Mouse (Mus musculus): Measurements from ENCODE around the gene Phb. TPM values are rescaled to one million over a fixed set of nuclear protein-coding genes. Genes with fewer than 3 reads are reported as not detected.

The Phb gene
- polyA plus RNA-seq, 1 experiment from 2014 or later: 182 TPM

GRCm38 (mm10) chr11:95713811-95714241, 47.1 kb downstream of the Phb start:
- no peak for ATAC-seq
- under 1% methylated on average over 13 of the region's 13 CpGs for WGBS
- H3K4me1 ChIP-seq (replicated peaks; ENCODE audit: control insufficient read depth, insufficient read depth, low read length): peaks cover 26% of the 10 kb centered on the region

DNA sequence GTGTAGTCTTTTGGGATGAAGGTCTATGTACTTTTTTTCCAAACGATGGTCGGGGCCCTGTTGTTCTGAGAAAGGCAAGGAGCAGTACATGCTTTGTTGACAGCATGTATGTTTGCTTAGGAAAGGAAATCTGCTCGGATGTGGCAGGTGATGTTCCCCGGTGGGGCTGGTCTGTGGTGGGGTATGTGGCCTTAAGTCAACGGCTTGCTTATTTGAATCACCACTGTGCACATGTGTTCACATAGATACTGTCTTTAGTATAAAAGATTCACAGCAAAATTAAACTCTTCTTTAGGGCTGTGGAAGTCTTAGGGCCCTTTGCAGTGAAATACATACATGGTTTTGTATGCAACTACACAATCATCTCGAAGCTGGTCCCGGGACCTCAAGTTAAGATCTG, 47.7 kb downstream of the Phb start:
- Histone ChIP-seq H3K27ac (ENCODE audit: low read length) (no peak overlapping the region), H3K9ac (replicated peaks; ENCODE audit: low read depth, low read length) (peak overlapping the region; percentile 96), H3K27me3 (replicated peaks; ENCODE audit: control insufficient read depth, insufficient read depth, low read length) (no peaks in the 10 kb centered on the region), H3K9me3 (ENCODE audit: control insufficient read depth, low read length) (no peaks in the 10 kb centered on the region), H3K4me2 (ENCODE audit: low read length) (peak overlapping the region; percentile 95), H3K4me3 (replicated peaks; ENCODE audit: low read length) (peak overlapping the region; percentile 91), H3K36me3 (ENCODE audit: control insufficient read depth, insufficient read depth) (no peaks in the 10 kb centered on the region), H3K4me1 (replicated peaks; ENCODE audit: control insufficient read depth, insufficient read depth, low read length) (peaks cover 26% of the 10 kb centered on the region)
- no peak for ATAC-seq
- 36% methylated on average over 7 of the region's 7 CpGs for WGBS

More at GRCm38 (mm10) chr11:95713811-95714241, 47.1 kb downstream of the Phb start:
- Histone ChIP-seq H3K4me2 (ENCODE audit: low read length) (peak overlapping the region; percentile 95), H3K27ac (ENCODE audit: low read length) (peak overlapping the region; percentile 95), H3K9me3 (ENCODE audit: control insufficient read depth, low read length) (no peaks in the 10 kb centered on the region), H3K4me3 (replicated peaks; ENCODE audit: low read length) (peak overlapping the region; percentile 91), H3K27me3 (replicated peaks; ENCODE audit: control insufficient read depth, insufficient read depth, low read length) (no peaks in the 10 kb centered on the region), H3K36me3 (ENCODE audit: control insufficient read depth, insufficient read depth) (no peaks in the 10 kb centered on the region), H3K9ac (replicated peaks; ENCODE audit: low read depth, low read length) (peak overlapping the region; percentile 96)

- Histone ChIP-seq H3K4me3 (replicated peaks; ENCODE audit: low read length) (no peak overlapping the region), H3K4me1 (replicated peaks; ENCODE audit: control insufficient read depth, insufficient read depth, low read length) (peaks cover 26% of the 10 kb centered on the region), H3K36me3 (ENCODE audit: control insufficient read depth, insufficient read depth) (no peaks in the 10 kb centered on the region), H3K27ac (ENCODE audit: low read length) (no peak overlapping the region), H3K9ac (replicated peaks; ENCODE audit: low read depth, low read length) (no peak overlapping the region), H3K4me2 (ENCODE audit: low read length) (no peak overlapping the region), H3K9me3 (ENCODE audit: control insufficient read depth, low read length) (no peaks in the 10 kb centered on the region), H3K27me3 (replicated peaks; ENCODE audit: control insufficient read depth, insufficient read depth, low read length) (no peaks in the 10 kb centered on the region)
- no peak for ATAC-seq
- 42% methylated on average over 8 of the region's 8 CpGs for WGBS
Measured at GRCm38 (mm10) chr11:95716136-95716535, 49.4 kb downstream of the Phb start.

- H3K9me3 ChIP-seq (ENCODE audit: control insufficient read depth, low read length): no peaks in the 10 kb centered on the region
- peaks cover 20% of the 10 kb centered on the region for H3K4me1 ChIP-seq (replicated peaks; ENCODE audit: control insufficient read depth, insufficient read depth, low read length)
- no peaks in the 10 kb centered on the region for H3K27me3 ChIP-seq (replicated peaks; ENCODE audit: control insufficient read depth, insufficient read depth, low read length)
- H3K4me3 ChIP-seq (replicated peaks; ENCODE audit: low read length): no peak overlapping the region
- 91% methylated on average over 3 of the region's 3 CpGs for WGBS
- no peak overlapping the region for H3K27ac ChIP-seq (ENCODE audit: low read length)
- no peak overlapping the region for H3K4me2 ChIP-seq (ENCODE audit: low read length)
- no peaks in the 10 kb centered on the region for H3K36me3 ChIP-seq (ENCODE audit: control insufficient read depth, insufficient read depth)
- H3K9ac ChIP-seq (replicated peaks; ENCODE audit: low read depth, low read length): no peak overlapping the region
- ATAC-seq: no peak
Measured at GRCm38 (mm10) chr11:95719356-95719755, 52.6 kb downstream of the Phb start.

DNA sequence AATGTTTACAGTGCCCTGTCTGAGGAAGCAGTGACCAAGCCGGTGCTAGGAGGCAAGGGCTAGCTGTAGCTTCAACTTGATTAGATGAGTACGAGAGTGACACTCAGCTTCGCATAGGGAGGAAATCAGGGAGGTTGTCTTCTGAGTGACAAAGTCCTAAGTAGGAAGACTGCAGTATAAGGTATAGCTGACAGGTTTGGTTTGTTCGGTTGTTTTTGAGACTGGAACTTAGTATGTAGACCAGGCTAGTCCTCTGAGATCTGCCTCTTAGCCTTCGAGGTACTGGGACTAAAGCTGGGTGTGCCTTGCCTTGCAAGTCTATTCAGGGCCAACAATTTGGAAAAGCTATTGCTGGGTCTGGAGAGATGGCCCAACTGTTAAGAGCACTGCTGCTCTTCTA, 56.5 kb downstream of the Phb start, which contains the start of gene B130006D01Rik:
Gene B130006D01Rik (plus strand): TSS at position 301 of the 400 bp plus-strand sequence.
- no peak within 1 kb of the TSS for H3K9ac ChIP-seq (replicated peaks; ENCODE audit: low read depth, low read length)
- no peak for ATAC-seq
- no peaks in the 10 kb centered on the region for H3K9me3 ChIP-seq (ENCODE audit: control insufficient read depth, low read length)
- no peaks in the 10 kb centered on the region for H3K27me3 ChIP-seq (replicated peaks; ENCODE audit: control insufficient read depth, insufficient read depth, low read length)
- H3K4me3 ChIP-seq (replicated peaks; ENCODE audit: low read length): no peak within 1 kb of the TSS
- no peaks in the 10 kb centered on the region for H3K4me1 ChIP-seq (replicated peaks; ENCODE audit: control insufficient read depth, insufficient read depth, low read length)
- H3K36me3 ChIP-seq (ENCODE audit: control insufficient read depth, insufficient read depth): no peaks in the 10 kb centered on the region
- no peak within 1 kb of the TSS for H3K27ac ChIP-seq (ENCODE audit: low read length)
- WGBS: 97% methylated on average over 5 of the region's 5 CpGs
- no peak within 1 kb of the TSS for H3K4me2 ChIP-seq (ENCODE audit: low read length)

DNA sequence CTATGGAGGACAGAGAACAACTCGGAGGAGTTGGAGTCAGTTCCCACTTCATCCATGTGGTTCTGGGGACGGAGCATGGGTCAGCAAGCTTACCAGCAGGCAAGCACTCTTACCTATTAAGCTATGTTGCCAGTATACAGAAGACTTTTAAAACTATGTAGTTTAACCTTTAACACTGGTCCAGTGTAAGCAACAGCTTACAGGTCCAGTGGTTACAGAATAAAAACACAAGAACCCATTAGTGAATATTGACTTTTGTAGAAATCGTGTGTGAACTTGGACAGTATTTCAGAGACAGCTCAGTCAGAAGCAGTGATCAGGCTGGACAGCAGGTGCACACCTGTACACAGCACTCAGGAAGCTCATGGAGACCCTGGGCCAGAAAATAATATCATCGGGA, 57.7 kb downstream of the Phb start:
- no peak overlapping the region for H3K27ac ChIP-seq (ENCODE audit: low read length)
- H3K9me3 ChIP-seq (ENCODE audit: control insufficient read depth, low read length): no peaks in the 10 kb centered on the region
- H3K4me1 ChIP-seq (replicated peaks; ENCODE audit: control insufficient read depth, insufficient read depth, low read length): no peaks in the 10 kb centered on the region
- H3K27me3 ChIP-seq (replicated peaks; ENCODE audit: control insufficient read depth, insufficient read depth, low read length): no peaks in the 10 kb centered on the region
- H3K36me3 ChIP-seq (ENCODE audit: control insufficient read depth, insufficient read depth): no peaks in the 10 kb centered on the region
- H3K4me2 ChIP-seq (ENCODE audit: low read length): no peak overlapping the region
- no peak overlapping the region for H3K4me3 ChIP-seq (replicated peaks; ENCODE audit: low read length)
- ATAC-seq: no peak
- WGBS: 93% methylated on average over 4 of the region's 4 CpGs
- no peak overlapping the region for H3K9ac ChIP-seq (replicated peaks; ENCODE audit: low read depth, low read length)

DNA sequence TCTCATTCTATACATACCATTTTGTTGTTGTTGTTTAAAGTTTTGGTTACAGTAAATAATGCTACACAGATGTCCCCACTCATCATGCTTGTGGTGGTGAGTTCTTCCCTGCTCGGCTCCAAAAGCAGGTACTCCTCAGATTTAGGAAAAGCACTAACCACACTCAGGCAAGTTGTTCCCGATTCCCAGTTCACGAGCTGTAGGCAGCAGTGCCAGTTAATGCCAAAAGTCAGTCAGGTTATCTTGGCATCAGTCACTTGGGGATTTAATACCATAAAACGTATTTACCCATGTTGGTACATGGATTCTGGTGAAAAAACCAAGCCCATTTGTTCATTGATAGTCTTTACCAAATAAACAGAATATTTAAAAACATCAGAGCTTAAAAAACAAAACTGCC, 59.4 kb downstream of the Phb start:
- ATAC-seq: no peak
- Histone ChIP-seq H3K4me3 (replicated peaks; ENCODE audit: low read length) (no peak overlapping the region), H3K9me3 (ENCODE audit: control insufficient read depth, low read length) (no peaks in the 10 kb centered on the region), H3K27me3 (replicated peaks; ENCODE audit: control insufficient read depth, insufficient read depth, low read length) (no peaks in the 10 kb centered on the region), H3K9ac (replicated peaks; ENCODE audit: low read depth, low read length) (no peak overlapping the region), H3K27ac (ENCODE audit: low read length) (no peak overlapping the region), H3K36me3 (ENCODE audit: control insufficient read depth, insufficient read depth) (no peaks in the 10 kb centered on the region), H3K4me1 (replicated peaks; ENCODE audit: control insufficient read depth, insufficient read depth, low read length) (no peaks in the 10 kb centered on the region), H3K4me2 (ENCODE audit: low read length) (no peak overlapping the region)
- WGBS: 81% methylated on average over 4 of the region's 4 CpGs

GRCm38 (mm10) chr11:95727947-95728346, 61.2 kb downstream of the Phb start:
- Histone ChIP-seq H3K4me2 (ENCODE audit: low read length) (no peak overlapping the region), H3K9me3 (ENCODE audit: control insufficient read depth, low read length) (no peaks in the 10 kb centered on the region), H3K9ac (replicated peaks; ENCODE audit: low read depth, low read length) (no peak overlapping the region), H3K36me3 (ENCODE audit: control insufficient read depth, insufficient read depth) (no peaks in the 10 kb centered on the region), H3K27ac (ENCODE audit: low read length) (no peak overlapping the region), H3K27me3 (replicated peaks; ENCODE audit: control insufficient read depth, insufficient read depth, low read length) (no peaks in the 10 kb centered on the region), H3K4me3 (replicated peaks; ENCODE audit: low read length) (no peak overlapping the region), H3K4me1 (replicated peaks; ENCODE audit: control insufficient read depth, insufficient read depth, low read length) (no peaks in the 10 kb centered on the region)
- WGBS: 96% methylated on average over 5 of the region's 5 CpGs
- no peak for ATAC-seq

GRCm38 (mm10) chr11:95728916-95729907, 62.5 kb downstream of the Phb start:
- 87% methylated on average over 12 of the region's 12 CpGs for WGBS
- no peaks in the 10 kb centered on the region for H3K27me3 ChIP-seq (replicated peaks; ENCODE audit: control insufficient read depth, insufficient read depth, low read length)
- no peaks in the 10 kb centered on the region for H3K9me3 ChIP-seq (ENCODE audit: control insufficient read depth, low read length)
- no peak overlapping the region for H3K4me2 ChIP-seq (ENCODE audit: low read length)
- H3K9ac ChIP-seq (replicated peaks; ENCODE audit: low read depth, low read length): no peak overlapping the region
- no peaks in the 10 kb centered on the region for H3K4me1 ChIP-seq (replicated peaks; ENCODE audit: control insufficient read depth, insufficient read depth, low read length)
- no peak overlapping the region for H3K27ac ChIP-seq (ENCODE audit: low read length)
- no peaks in the 10 kb centered on the region for H3K36me3 ChIP-seq (ENCODE audit: control insufficient read depth, insufficient read depth)
- H3K4me3 ChIP-seq (replicated peaks; ENCODE audit: low read length): no peak overlapping the region
- ATAC-seq: no peak
